Mouse (Mus musculus) lung, embryonic 16.5 days (tissue): Measurements from ENCODE around the gene Atp8a2. TPM values are rescaled to one million over a fixed set of nuclear protein-coding genes. Genes with fewer than 3 reads are reported as not detected.
"Not testable (repeated sequence)": the region's sequence is repeated elsewhere in the genome, so short reads cannot be mapped to it uniquely, and the experiment has no call there.

Experiments used
- ATAC-seq: fragments of 200-750 bp; cut with Nextera tagmentation; 2 replicates; pipeline ENCODE4 v1.8.0; 2017; ENCODE audit warnings: low read depth, mild to moderate bottlenecking, moderate library complexity
- H3K27ac ChIP-seq: fragments of 300-500 bp; sonication (generic); 2 replicates; pipeline ENCODE4 v1.5.1; 2014; ENCODE audit warnings: mild to moderate bottlenecking, control low read depth, low read length
- H3K27me3 ChIP-seq: fragments of 300-500 bp; sonication (generic); 2 replicates; pipeline ENCODE4 v1.6.1; 2014; ENCODE audit warnings: low read depth, low read length, mixed read lengths; ENCODE audit not compliant: control insufficient read depth, insufficient read depth
- H3K36me3 ChIP-seq: fragments of 300-500 bp; sonication (generic); 2 replicates; pipeline ENCODE4 v1.6.1; 2014; ENCODE audit warnings: low read length; ENCODE audit not compliant: control insufficient read depth, insufficient read depth
- H3K4me1 ChIP-seq: fragments of 300-500 bp; sonication (generic); replicated peaks from 2 replicates; pipeline ENCODE4 v1.6.1; 2014; ENCODE audit warnings: low read length, mixed read lengths; ENCODE audit not compliant: control insufficient read depth, insufficient read depth
- H3K4me2 ChIP-seq: fragments of 300-500 bp; sonication (generic); 2 replicates; pipeline ENCODE4 v1.6.1; 2014; ENCODE audit warnings: low read depth, low read length, control low read depth
- H3K4me3 ChIP-seq: fragments of 300-500 bp; sonication (generic); 2 replicates; pipeline ENCODE4 v1.5.1; 2014; ENCODE audit warnings: mild to moderate bottlenecking, low read length, control low read depth
- H3K9ac ChIP-seq: fragments of 300-500 bp; sonication (generic); 2 replicates; pipeline ENCODE4 v1.6.1; 2014; ENCODE audit warnings: low read length, control low read depth
- H3K9me3 ChIP-seq: fragments of 300-500 bp; sonication (generic); 2 replicates; pipeline ENCODE4 v1.6.1; 2016; ENCODE audit warnings: low read length; ENCODE audit not compliant: control insufficient read depth
- WGBS: fragments of 180-500 bp; shearing (Covaris S2); extraction: QIAGEN DNeasy Blood & Tissue Kit; methylation state at CpG from one replicate; pipeline ENCODE4 v1.1.7; 2014; 5-methylcytosine and 5-hydroxymethylcytosine counted together
- polyA plus RNA-seq: library from polyadenylated mRNA; unstranded; fragments of >200 nt; fragmentation: Nextera tagmentation; extraction: Ambion mirVana; gene quantifications from 2 replicates; pipeline ENCODE4 v1.2.1, GENCODE M21; 2015

Gene Atp8a2
- polyA plus RNA-seq, 1 experiment from 2014 or later, result 0.88 TPM

DNA sequence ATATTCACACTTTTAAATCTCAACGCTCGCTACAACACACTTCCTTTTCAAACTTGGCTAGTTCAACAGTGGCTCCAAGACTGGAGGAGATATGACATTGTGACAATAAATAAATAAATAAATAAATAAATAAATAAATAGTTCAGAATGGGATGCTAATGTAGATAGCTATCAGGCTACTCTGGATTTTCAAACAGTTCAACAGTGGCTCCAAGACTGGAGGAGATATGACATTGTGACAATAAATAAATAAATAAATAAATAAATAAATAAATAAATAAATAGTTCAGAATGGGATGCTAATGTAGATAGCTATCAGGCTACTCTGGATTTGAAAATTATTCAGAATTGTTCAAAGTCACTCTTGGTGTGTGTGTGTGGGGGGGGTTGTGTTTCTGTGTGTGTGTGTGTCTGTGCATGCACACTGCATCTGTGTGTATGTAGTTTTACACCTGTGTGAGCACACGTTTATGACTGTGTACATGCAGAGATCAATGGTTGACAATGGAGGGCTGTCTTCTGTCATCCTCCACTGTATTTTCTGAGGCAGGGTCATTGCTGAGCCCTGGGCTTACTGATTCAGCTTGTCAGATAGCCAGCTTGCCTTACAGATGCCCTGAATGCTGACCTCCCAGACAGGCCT lies 480.4 kb downstream of the Atp8a2 start:
- not testable (repeated sequence) for H3K4me1 ChIP-seq, H3K4me2 ChIP-seq, H3K4me3 ChIP-seq, H3K27me3 ChIP-seq, H3K9ac ChIP-seq, H3K9me3 ChIP-seq, H3K36me3 ChIP-seq, H3K27ac ChIP-seq
- ATAC-seq, result peak; percentile 9
- 57% methylated on average over 3 of the region's 3 CpGs for WGBS

- Histone ChIP-seq H3K4me2 (peak overlapping the region; percentile 36), H3K4me3 (no peak overlapping the region)
These were observed 481.1 kb downstream of the Atp8a2 start for GRCm38 (mm10) chr14:59715695-59716442.

GRCm38 (mm10) chr14:59709505-59710335 lies 487.3 kb downstream of the Atp8a2 start:
- no peak for ATAC-seq
- Histone ChIP-seq H3K27ac (no peak overlapping the region), H3K4me1 (peaks cover 3% of the 10 kb centered on the region; the same call in 1 of the 2 replicates), H3K9me3 (no peaks in the 10 kb centered on the region), H3K4me2 (no peak overlapping the region), H3K27me3 (no peaks in the 10 kb centered on the region), H3K36me3 (no peaks in the 10 kb centered on the region), H3K4me3 (no peak overlapping the region), H3K9ac (no peak overlapping the region)
- WGBS, result 83% methylated on average over 3 of the region's 3 CpGs

More at GRCm38 (mm10) chr14:59715695-59716442, 481.1 kb downstream of the Atp8a2 start:
- ATAC-seq, result peak; percentile 97
- no peak overlapping the region for H3K9ac ChIP-seq
- H3K4me1 ChIP-seq, result peaks cover 7% of the 10 kb centered on the region; the same call in 1 of the 2 replicates
- H3K27ac ChIP-seq, result peak overlapping the region; percentile 58
- H3K9me3 ChIP-seq, result no peaks in the 10 kb centered on the region
- 21% methylated on average over 13 of the region's 13 CpGs for WGBS
- no peaks in the 10 kb centered on the region for H3K27me3 ChIP-seq
- H3K36me3 ChIP-seq, result no peaks in the 10 kb centered on the region

DNA sequence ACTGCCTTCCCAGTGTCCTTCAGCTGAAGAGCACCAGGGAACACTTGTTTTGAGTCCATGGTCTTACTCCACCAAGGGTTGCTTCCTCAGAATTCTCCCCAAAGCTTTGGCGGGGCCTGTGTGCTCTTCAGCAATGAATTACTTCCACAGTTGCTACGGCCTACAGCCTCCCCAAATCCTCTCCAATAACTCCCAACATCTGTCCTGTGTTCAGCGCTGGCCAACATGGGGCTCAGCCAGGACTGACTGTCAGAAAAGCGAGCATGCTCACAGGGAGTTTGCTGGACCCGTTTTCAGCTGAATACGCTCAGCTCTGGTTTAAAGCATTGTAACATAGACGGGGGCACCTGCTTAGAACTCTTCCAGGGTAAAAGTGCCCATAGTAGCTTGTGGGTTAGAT lies 489.0 kb downstream of the Atp8a2 start:
- no peak overlapping the region for H3K9ac ChIP-seq
- no peaks in the 10 kb centered on the region for H3K9me3 ChIP-seq
- no peak overlapping the region for H3K4me2 ChIP-seq
- WGBS, result 79% methylated on average over 7 of the region's 7 CpGs
- ATAC-seq, result no peak
- H3K36me3 ChIP-seq, result no peaks in the 10 kb centered on the region
- no peak overlapping the region for H3K27ac ChIP-seq
- no peaks in the 10 kb centered on the region for H3K27me3 ChIP-seq
- H3K4me3 ChIP-seq, result no peak overlapping the region
- peaks cover 3% of the 10 kb centered on the region; the same call in 1 of the 2 replicates for H3K4me1 ChIP-seq

GRCm38 (mm10) chr14:59705326-59706058 lies 491.5 kb downstream of the Atp8a2 start:
- H3K4me1 ChIP-seq, result peaks cover 3% of the 10 kb centered on the region; the same call in 1 of the 2 replicates
- ATAC-seq, result no peak
- no peaks in the 10 kb centered on the region for H3K27me3 ChIP-seq
- no peak overlapping the region for H3K4me3 ChIP-seq
- H3K36me3 ChIP-seq, result no peaks in the 10 kb centered on the region
- no peak overlapping the region for H3K9ac ChIP-seq
- WGBS, result 70% methylated on average over 13 of the region's 13 CpGs
- no peak overlapping the region for H3K27ac ChIP-seq
- no peak overlapping the region for H3K4me2 ChIP-seq
- H3K9me3 ChIP-seq, result no peaks in the 10 kb centered on the region

GRCm38 (mm10) chr14:59701492-59701891 lies 495.5 kb downstream of the Atp8a2 start:
- no peak for ATAC-seq

DNA sequence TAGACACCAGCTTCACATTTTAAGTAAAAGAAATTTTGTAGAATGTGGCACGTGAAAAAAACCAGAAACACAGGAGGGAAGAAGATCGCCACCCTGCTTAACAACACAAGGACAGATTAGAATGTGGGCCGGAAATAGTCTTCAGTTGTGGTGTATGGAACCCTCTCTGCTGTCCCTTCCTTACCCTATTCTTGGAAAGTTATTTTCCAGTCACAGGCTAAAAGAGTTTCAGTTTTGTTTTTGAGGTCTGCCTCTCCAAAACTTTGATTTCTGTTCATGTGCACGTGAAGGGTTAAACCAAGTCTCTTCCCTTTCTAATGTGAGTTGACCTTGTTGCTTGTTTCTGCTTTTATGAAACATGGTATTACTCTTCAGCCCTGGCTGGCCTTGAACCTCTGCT lies 501.8 kb downstream of the Atp8a2 start:
- 83% methylated on average over 4 of the region's 4 CpGs for WGBS

More at GRCm38 (mm10) chr14:59701492-59701891, 495.5 kb downstream of the Atp8a2 start:
- Histone ChIP-seq H3K4me3 (no peak overlapping the region), H3K36me3 (no peaks in the 10 kb centered on the region), H3K27ac (no peak overlapping the region), H3K4me2 (no peak overlapping the region), H3K9ac (no peak overlapping the region), H3K4me1 (peaks cover 3% of the 10 kb centered on the region; the same call in 1 of the 2 replicates), H3K27me3 (no peaks in the 10 kb centered on the region), H3K9me3 (no peaks in the 10 kb centered on the region)
- WGBS, result 28% methylated on average over 5 of the region's 5 CpGs

GRCm38 (mm10) chr14:59692164-59692563 lies 504.8 kb downstream of the Atp8a2 start:
- ATAC-seq, result peak; percentile 60
- Histone ChIP-seq H3K4me1 (peaks cover 5% of the 10 kb centered on the region; the same call in 1 of the 2 replicates), H3K4me2 (no peak overlapping the region), H3K9ac (no peak overlapping the region), H3K9me3 (no peaks in the 10 kb centered on the region), H3K36me3 (no peaks in the 10 kb centered on the region), H3K27ac (no peak overlapping the region), H3K27me3 (no peaks in the 10 kb centered on the region), H3K4me3 (no peak overlapping the region)
- WGBS, result 56% methylated on average over 6 of the region's 6 CpGs

More for the DNA sequence above, 501.8 kb downstream of the Atp8a2 start:
- no peak for ATAC-seq
- no peaks in the 10 kb centered on the region for H3K27me3 ChIP-seq
- H3K36me3 ChIP-seq, result no peaks in the 10 kb centered on the region
- no peak overlapping the region for H3K27ac ChIP-seq
- H3K4me3 ChIP-seq, result no peak overlapping the region
- no peaks in the 10 kb centered on the region for H3K9me3 ChIP-seq
- H3K9ac ChIP-seq, result no peak overlapping the region
- no peak overlapping the region for H3K4me2 ChIP-seq
- H3K4me1 ChIP-seq, result peaks cover 5% of the 10 kb centered on the region; the same call in 1 of the 2 replicates
